Mouse (Mus musculus) hindbrain, postnatal 0 days (tissue): ENCODE measurements at regions not wholly inside any gene's neighbourhood (a gene's known extent, or its start where the extent isn't known, plus 50 kb on each side); places are given as distances from the start of the nearest gene placed in this dataset.

Source experiments
- ATAC-seq: fragments of 200-750 bp; cut with Nextera tagmentation; 2 replicates; pipeline ENCODE4 v1.8.0; 2017; ENCODE audit warnings: mild to moderate bottlenecking, moderate TSS enrichment, moderate library complexity
- DNase-seq: peaks from one replicate; pipeline ENCODE4 v3.0.0-alpha.2; 2015; ENCODE audit warnings: low spot score
- H3K27ac ChIP-seq: fragments of 300-500 bp; sonication (generic); 2 replicates; pipeline ENCODE4 v1.5.1; 2014; ENCODE audit warnings: mild to moderate bottlenecking
- H3K27me3 ChIP-seq: fragments of 300-500 bp; sonication (generic); 2 replicates; pipeline ENCODE4 v1.6.1; 2014; ENCODE audit warnings: low read length, mixed read lengths; ENCODE audit not compliant: insufficient read depth
- H3K36me3 ChIP-seq: fragments of 300-500 bp; sonication (generic); 2 replicates; pipeline ENCODE4 v1.6.1; 2014; ENCODE audit warnings: low read length, mixed read lengths; ENCODE audit not compliant: insufficient read depth
- H3K4me1 ChIP-seq: fragments of 300-500 bp; sonication (generic); 2 replicates; pipeline ENCODE4 v1.6.1; 2014; ENCODE audit warnings: antibody characterized with exemption, low read length, mixed read lengths; ENCODE audit not compliant: insufficient read depth
- H3K4me2 ChIP-seq: fragments of 300-500 bp; sonication (generic); 2 replicates; pipeline ENCODE4 v1.6.1; 2014; ENCODE audit warnings: low read depth, mild to moderate bottlenecking, low read length, moderate library complexity, mixed read lengths
- H3K4me3 ChIP-seq: fragments of 300-500 bp; sonication (generic); 2 replicates; pipeline ENCODE4 v1.5.1; 2014; ENCODE audit warnings: low read length
- H3K9ac ChIP-seq: fragments of 300-500 bp; sonication (generic); replicated peaks from 2 replicates; pipeline ENCODE4 v1.6.1; 2014; ENCODE audit warnings: mild to moderate bottlenecking, low read length, moderate library complexity, mixed read lengths
- H3K9me3 ChIP-seq: fragments of 300-500 bp; sonication (generic); 2 replicates; pipeline ENCODE4 v1.6.1; 2016; ENCODE audit warnings: low read length, mixed read lengths
- CTCF ChIP-seq: IDR thresholded peaks from 2 replicates; pipeline ENCODE4 v1.5.1; 2016; ENCODE audit warnings: antibody characterized with exemption, control low read depth, low read depth
- WGBS: fragments of 180-500 bp; shearing (Covaris S2); extraction: QIAGEN DNeasy Blood & Tissue Kit; methylation state at CpG from one replicate; pipeline ENCODE4 v1.1.7; 2014; 5-methylcytosine and 5-hydroxymethylcytosine counted together

GRCm38 (mm10) chr5:18445969-18446368, 85.8 kb upstream of the Gnai1 start:
- peak; percentile 93 for DNase-seq
- Histone ChIP-seq H3K27ac (no peak overlapping the region), H3K4me3 (no peak overlapping the region), H3K4me2 (no peak overlapping the region), H3K36me3 (no peaks in the 10 kb centered on the region), H3K9me3 (no peaks in the 10 kb centered on the region), H3K9ac (no peak overlapping the region), H3K4me1 (no peaks in the 10 kb centered on the region), H3K27me3 (no peaks in the 10 kb centered on the region)
- peak; percentile 78 for TF ChIP-seq CTCF
- WGBS = 22% methylated on average over 8 of the region's 8 CpGs
- ATAC-seq = peak; percentile 71; the same call in 1 of the 2 replicates

- WGBS = 94% methylated on average over 4 of the region's 4 CpGs
- no peak for TF ChIP-seq CTCF
- Histone ChIP-seq H3K9me3 (no peaks in the 10 kb centered on the region), H3K9ac (no peak overlapping the region), H3K4me2 (no peak overlapping the region), H3K4me3 (no peak overlapping the region), H3K36me3 (no peaks in the 10 kb centered on the region), H3K4me1 (no peaks in the 10 kb centered on the region), H3K27ac (no peak overlapping the region), H3K27me3 (no peaks in the 10 kb centered on the region)
- DNase-seq (no peak), ATAC-seq (no peak)
Measured at GRCm38 (mm10) chr5:18439986-18440385, 79.8 kb upstream of the Gnai1 start.

GRCm38 (mm10) chr5:18439281-18439680, 79.1 kb upstream of the Gnai1 start:
- no peak for TF ChIP-seq CTCF
- Histone ChIP-seq H3K27me3 (no peaks in the 10 kb centered on the region), H3K27ac (no peak overlapping the region), H3K4me3 (no peak overlapping the region), H3K9ac (no peak overlapping the region), H3K4me2 (no peak overlapping the region), H3K9me3 (no peaks in the 10 kb centered on the region), H3K36me3 (no peaks in the 10 kb centered on the region), H3K4me1 (no peaks in the 10 kb centered on the region)
- 86% methylated on average over 1 of the region's 1 CpGs for WGBS
- no peak for ATAC-seq
- DNase-seq = no peak

GRCm38 (mm10) chr5:18436099-18436748, 76.1 kb upstream of the Gnai1 start:
- no peaks in the 10 kb centered on the region for H3K36me3 ChIP-seq
- H3K9me3 ChIP-seq = no peaks in the 10 kb centered on the region
- H3K4me2 ChIP-seq = no peak overlapping the region
- DNase-seq = no peak
- no peak for TF ChIP-seq CTCF
- H3K27ac ChIP-seq = no peak overlapping the region
- 60% methylated on average over 6 of the region's 6 CpGs for WGBS
- no peak overlapping the region for H3K4me3 ChIP-seq
- no peaks in the 10 kb centered on the region for H3K27me3 ChIP-seq
- H3K4me1 ChIP-seq = no peaks in the 10 kb centered on the region
- no peak overlapping the region for H3K9ac ChIP-seq
- ATAC-seq = no peak

GRCm38 (mm10) chr5:18434245-18434644, 74.1 kb upstream of the Gnai1 start:
- no peak overlapping the region for H3K27ac ChIP-seq
- H3K9me3 ChIP-seq = no peaks in the 10 kb centered on the region
- ATAC-seq (no peak), DNase-seq (no peak)
- no peaks in the 10 kb centered on the region for H3K4me1 ChIP-seq
- no peak overlapping the region for H3K9ac ChIP-seq
- no peaks in the 10 kb centered on the region for H3K36me3 ChIP-seq
- no peak overlapping the region for H3K4me3 ChIP-seq
- no peaks in the 10 kb centered on the region for H3K27me3 ChIP-seq
- H3K4me2 ChIP-seq = no peak overlapping the region
- WGBS = 86% methylated on average over 2 of the region's 2 CpGs
- no peak for TF ChIP-seq CTCF

- H3K4me2 ChIP-seq = no peak overlapping the region
- H3K9ac ChIP-seq = no peak overlapping the region
- no peaks in the 10 kb centered on the region for H3K36me3 ChIP-seq
- peak; percentile 38; the same call in 1 of the 2 replicates for ATAC-seq
- peak; percentile 20 for DNase-seq
- WGBS = 25% methylated on average over 7 of the region's 7 CpGs
- no peaks in the 10 kb centered on the region for H3K27me3 ChIP-seq
- H3K9me3 ChIP-seq = no peaks in the 10 kb centered on the region
- H3K27ac ChIP-seq = no peak overlapping the region
- no peak for TF ChIP-seq CTCF
- no peaks in the 10 kb centered on the region for H3K4me1 ChIP-seq
- H3K4me3 ChIP-seq = no peak overlapping the region
Measured at GRCm38 (mm10) chr5:18433287-18433686, 73.1 kb upstream of the Gnai1 start.

GRCm38 (mm10) chr5:18425098-18425497, 64.9 kb upstream of the Gnai1 start:
- TF ChIP-seq CTCF = no peak
- no peaks in the 10 kb centered on the region for H3K4me1 ChIP-seq
- H3K36me3 ChIP-seq = no peaks in the 10 kb centered on the region
- H3K9me3 ChIP-seq = no peaks in the 10 kb centered on the region
- no peaks in the 10 kb centered on the region for H3K27me3 ChIP-seq
- H3K4me3 ChIP-seq = no peak overlapping the region
- DNase-seq (no peak), ATAC-seq (no peak)
- 70% methylated on average over 4 of the region's 4 CpGs for WGBS
- no peak overlapping the region for H3K27ac ChIP-seq
- no peak overlapping the region for H3K4me2 ChIP-seq
- H3K9ac ChIP-seq = no peak overlapping the region
